Mouse (Mus musculus) layer of hippocampus, postnatal 14 days (tissue): ENCODE data around the gene Dpf3. TPM values are rescaled to one million over a fixed set of nuclear protein-coding genes. Genes with fewer than 3 reads are reported as not detected.

Source experiments
- DNase-seq, 2 experiments: peaks; one replicate each; pipeline ENCODE4 v3.0.0; 2021 to 2022; ENCODE audit warnings: low spot score in 2 of 2, mixed read lengths in 1 of 2
- total RNA-seq, 2 experiments: library from RNA; stranded (reverse); gene quantifications; 2 replicates each; pipeline ENCODE4 v1.2.3; 2021

The Dpf3 gene
- total RNA-seq, 2 experiments from 2014 or later, result 26.4 to 27.8 TPM

DNA sequence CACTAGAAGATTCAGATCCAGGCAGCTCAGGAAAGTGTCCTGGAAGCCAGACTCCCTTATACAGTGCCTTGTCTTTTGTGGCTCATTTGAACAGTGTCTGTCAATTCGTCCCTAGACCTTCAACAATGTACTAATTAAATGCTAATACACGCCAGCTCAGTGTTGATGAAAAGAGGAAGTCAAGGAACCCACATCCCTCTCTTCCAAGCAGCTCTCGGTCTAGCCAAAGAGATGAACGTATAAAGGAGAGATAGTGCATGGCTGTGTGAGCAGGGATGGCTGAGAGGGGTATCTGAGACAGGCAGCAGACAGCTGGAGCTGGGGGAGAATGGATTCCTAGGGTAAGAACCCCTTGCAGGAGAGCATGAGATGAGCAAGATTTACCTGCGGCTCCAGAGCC lies 189.2 kb downstream of the Dpf3 start:
- no peak for DNase-seq

DNA sequence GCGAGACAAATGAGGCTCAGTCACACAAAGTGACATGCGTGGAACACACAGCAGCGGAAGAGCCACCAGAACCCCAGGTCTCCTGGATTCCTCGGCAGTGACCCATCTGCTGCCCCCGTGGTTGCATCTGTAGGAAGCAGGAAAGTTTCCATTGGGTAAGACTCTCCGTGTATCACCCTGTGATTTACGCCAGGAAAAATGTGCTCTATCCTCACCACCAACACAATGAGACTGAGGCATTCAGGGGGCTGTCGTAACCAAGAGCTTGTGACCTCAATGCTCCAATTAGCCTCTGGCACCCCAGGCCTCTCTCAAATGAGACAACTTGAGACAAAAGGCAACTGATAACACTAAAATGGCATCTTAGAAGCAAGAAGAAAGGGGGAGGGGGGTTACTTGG lies 192.5 kb downstream of the Dpf3 start:
- DNase-seq, result no peak

DNA sequence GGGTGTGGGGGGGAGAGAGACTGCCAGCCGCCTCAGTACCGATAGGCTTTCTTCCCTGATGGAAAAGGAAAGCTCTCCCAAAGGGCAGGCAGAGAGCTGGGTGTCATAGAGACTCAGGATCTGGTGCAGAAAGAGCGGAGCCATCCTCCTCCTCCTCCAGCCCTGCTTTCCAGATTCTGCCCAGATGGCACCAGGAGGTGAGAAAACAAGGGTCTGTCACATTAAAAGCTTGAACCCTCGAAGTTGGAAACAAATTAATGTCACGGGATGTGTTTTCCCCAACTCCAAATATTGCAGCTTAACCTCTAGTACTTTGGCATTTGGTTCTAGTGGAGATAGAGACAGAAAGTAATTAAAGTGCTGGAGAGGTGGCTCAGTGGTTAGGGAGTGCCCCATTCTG lies 195.6 kb downstream of the Dpf3 start:
- DNase-seq, result peak in 1 of 2 experiments; percentile 59

DNA sequence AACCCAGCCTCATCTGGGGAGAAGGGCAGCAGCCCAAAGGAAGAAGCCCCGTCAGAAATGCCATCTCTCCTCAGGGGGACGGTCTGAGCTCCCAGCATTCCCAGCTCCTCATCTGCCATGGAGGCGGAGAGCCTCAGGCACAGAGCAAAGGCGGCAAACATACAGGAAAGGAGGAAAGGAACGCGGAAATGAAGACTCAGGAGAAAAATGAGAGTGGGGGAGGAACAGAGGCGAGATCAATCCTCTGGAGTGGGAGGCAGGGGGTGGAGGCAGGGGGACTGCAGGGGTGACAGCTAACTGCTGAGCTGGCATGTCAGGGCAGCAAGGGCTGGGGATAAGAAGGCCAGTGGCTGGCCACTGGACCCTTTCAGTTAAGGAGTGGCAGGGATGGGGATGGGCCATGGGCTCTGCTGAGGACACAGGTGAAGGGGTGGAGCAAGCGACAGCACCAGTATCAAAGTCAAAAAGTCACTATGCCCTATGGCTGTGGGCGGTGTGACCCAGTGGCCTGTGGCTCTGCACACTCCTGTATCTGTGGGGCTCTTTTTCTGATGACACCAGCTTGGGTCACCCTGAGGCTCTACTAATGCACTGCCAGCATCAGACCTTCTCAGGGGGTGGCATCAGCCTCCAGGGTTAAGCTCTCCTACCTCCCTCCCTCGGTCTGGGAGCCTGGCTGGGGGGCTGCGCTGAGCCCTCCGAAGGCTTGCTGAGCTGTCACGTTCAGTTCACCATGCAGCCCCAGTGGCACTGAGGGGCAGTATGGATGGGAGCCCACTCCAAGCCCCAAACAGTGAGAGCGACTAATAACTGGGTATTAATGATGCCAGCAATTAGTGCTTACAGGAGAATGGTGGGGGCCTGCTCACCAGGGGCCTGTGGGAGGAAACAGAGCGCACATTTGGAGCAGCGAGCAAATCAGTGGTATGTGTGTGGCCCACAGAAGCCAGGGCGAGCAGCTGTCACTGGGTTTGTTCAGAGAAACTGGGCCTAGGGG lies 200.7 kb downstream of the Dpf3 start:
- DNase-seq, result peak; percentile 47 to 71

DNA sequence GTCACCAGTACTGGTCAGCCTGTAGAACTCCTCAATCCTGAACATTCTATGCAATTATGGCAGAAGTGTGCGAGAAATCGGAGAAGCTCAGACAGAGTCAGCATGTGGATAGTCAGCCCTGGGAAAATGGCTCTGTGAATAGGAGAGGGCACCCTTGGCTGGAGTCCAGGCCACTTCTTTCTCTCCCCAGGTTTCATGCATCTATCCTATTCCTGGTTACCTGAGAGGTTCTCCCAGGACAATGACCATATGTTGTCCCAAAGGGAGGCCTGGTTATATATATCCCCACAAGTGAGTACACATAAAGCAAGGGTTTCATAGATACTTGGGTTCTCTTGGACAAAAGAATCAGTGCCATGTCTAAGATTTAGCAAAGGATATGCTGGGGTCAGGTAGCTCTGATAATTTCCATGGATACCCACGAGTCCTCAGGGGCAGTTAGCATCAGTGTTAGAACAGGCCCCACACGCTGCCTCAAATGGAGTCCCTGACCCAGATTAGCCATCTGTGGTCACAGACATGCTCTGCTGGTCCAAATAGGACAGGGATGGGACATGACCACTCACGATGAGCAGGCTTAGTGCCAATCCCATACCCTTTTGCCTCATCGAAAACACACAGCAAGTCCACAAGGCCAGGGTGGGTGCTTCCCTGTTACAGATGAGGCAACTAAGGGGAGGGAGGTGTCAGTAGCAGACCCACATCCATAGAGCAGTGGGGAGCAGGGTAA lies 203.8 kb downstream of the Dpf3 start:
- DNase-seq, result no peak

DNA sequence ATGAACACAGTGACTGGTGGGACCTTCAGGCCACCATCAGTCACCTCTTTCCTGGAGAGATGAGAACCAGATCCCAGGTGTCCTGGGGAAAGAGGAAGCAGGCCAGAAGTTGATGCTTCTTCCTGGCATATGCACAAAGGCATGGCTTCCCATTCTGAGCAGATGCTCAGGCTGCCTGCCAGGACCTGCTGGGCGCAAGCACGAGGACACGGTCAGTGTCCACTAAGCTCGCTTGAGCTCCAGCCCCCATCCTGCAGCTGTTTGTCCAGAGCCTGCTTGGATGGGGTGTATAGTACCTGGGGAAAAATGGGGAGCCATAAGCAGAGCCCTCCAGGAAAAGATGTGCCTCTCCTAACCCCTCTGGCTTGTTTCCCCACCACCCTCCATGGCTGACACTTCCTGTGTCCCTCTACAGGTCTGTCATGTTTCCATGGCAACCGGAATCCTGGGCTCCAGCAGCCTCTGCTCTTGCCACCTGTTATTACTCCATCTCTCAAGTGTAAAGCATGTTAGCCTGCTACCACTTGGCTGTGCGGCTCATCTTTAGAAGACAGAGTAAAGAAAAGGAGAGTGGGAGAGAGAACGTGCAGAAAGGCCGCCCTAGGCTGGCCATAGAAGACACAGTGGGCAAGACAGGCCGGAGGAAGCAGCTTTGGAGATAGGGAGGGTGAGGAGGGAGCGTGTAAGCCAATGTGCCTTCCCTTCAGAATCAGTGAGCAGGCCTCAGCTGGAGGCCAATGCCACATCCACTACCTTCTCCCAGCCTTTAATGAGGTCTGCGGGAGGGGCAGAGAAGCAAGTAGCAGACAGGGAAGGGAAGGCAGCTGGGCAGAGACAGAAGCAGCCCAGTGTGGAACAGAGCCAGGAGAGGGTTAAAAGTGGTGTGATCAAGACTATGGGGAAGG lies 209.7 kb downstream of the Dpf3 start:
- DNase-seq, result peak in 1 of 2 experiments; percentile 37

DNA sequence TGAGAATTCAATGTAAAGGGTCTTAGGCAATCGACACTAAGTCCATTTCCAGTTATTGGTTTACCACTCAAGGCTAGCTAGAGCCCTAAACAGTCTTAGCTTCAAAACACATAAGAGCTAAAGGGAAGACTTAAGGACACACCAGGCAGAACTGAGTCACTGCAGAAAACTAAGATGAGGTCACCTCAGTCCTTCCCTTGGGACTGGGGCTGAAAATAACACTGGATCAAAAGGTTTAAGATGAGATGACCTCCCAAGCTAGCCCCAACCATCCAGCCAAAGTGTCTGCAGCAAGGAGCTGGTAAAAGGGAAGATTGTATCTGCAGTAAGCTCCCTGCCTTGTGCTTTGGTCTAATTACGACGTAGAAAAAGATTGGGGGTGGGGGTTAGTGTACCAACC lies 216.3 kb downstream of the Dpf3 start:
- no peak for DNase-seq

DNA sequence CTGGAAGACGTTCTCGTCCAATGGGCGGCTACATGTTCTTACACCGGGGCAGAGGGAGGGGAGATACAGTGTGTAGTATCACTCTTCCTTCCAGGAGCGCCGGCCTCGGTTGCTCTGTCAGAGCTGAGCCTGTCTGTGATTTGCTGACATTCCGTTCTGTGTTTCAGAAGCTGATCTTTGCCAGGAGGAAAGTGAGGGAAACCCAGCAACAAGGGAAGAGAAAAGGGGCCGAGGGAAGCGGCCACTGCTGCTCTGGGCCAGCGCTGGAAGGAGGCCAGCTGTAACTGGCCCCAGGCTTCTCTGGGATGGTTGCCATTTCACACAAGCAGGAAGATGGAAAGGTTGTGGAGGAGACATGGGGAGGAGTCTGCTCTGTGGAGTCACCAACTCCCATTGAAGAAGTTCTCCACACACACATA lies 219.0 kb downstream of the Dpf3 start:
- DNase-seq, result peak; percentile 55 to 76

DNA sequence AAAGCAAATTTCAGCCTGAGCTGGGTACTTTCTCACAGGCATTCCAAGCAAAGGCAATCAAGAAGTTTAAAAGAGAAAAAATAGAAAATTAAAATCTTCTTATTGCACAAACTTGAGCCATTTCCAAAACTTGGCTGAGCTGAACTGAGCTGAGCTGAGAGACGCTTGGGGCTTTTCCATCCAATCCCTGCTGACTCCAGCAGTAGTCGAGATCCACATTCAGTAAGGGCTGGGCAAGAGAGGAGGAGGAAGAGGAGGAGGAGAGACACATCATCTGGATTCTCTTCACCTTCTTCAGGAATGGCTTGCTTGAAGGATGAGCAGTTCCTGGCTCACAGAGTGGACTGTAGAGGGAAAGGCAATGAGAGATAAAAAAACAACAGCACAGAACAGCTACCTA lies 227.0 kb downstream of the Dpf3 start:
- DNase-seq, result no peak

DNA sequence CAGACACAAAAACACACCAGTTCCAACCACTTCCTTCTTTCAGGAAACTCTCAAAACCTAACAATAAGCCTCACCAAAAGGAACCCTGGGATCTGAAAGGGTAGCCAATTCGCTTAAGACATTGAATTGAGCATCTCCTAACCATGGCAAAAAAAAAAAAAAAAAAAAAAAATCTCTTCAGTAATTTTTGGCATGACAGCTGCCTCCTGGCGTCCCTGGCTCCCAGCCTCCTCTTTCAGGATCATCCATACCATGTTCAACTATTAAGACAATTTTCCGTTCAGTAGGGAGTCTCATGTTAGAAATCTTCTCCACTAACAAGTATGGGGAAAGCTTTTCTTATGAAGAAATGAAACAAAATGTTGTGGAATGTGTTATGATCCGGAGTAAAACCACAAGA lies 233.1 kb downstream of the Dpf3 start:
- no peak for DNase-seq

DNA sequence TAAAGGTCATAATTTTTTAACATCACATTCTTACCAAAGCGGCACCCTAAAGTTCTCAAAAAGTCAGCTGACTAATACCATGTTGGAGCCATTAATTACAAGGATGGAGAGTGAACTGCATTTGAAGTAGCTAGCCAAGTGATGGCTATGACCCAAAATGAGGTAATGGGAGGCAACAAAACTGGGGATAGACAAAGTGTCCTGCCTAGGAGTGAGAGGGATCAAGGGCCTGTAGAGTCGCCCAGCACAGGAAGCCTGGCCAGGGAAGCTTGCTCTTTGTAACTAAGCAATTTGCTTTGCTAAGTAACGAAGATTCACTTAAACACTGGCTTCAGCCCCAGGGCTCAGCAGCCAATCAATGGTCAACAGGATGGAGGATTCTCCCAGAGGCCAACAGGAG lies 238.4 kb downstream of the Dpf3 start:
- no peak for DNase-seq

DNA sequence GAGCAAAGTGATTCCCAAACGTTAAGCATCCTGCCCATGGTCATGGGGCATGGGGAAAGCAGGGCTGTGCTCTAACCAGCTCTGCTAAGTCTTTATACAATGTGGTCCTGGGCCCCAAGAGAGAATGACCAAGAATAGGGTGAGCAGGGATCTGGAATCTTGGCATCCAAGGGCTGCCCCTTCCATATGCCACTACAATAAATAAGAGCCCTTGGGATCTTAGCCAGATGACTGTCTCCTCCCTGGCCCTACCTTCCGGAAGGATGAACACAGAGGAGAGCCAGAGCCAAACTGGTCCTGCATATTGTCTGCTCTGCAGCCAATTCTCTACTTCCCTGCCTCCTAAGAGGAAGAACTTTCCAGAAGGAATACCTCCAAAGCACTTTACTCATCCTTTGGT lies 238.9 kb downstream of the Dpf3 start:
- no peak for DNase-seq

DNA sequence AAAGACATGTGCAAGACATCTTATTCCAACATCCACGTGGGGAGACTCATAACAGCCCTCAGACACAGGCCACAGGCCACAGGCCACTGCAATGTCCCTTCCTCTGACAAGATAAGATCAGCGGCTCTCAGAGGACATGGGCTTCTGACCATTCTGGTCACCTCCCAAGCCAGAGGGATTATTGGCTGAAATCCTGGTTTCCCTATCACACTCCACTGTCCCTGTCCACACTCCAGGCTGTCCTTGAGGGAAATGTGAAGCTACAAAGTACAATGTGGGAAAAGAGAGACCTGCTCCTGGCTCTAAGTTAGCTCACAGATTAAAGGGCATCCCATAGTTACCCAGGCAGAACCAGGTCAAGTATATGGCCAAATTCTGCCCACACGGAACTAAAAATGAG lies 239.8 kb downstream of the Dpf3 start:
- no peak for DNase-seq

DNA sequence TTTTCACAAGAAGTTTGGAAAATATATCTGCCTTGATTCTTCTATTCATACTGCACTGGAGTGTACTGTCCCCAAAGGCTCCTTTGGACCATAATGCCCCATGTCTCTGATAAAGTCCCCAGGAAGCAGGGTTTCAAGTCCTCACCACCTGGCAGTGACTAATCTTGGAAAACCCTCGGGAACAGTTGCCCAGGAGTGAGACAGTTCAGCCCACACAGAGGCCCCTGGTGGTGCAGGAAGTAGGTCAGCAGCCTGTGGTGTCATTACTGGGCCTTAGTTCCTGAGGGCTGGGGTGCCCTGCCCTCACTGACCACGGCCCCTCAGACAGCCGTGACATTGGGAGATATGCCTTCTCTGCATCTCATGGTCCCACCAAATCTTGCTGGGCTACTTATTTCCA lies 246.5 kb downstream of the Dpf3 start:
- DNase-seq, result no peak

DNA sequence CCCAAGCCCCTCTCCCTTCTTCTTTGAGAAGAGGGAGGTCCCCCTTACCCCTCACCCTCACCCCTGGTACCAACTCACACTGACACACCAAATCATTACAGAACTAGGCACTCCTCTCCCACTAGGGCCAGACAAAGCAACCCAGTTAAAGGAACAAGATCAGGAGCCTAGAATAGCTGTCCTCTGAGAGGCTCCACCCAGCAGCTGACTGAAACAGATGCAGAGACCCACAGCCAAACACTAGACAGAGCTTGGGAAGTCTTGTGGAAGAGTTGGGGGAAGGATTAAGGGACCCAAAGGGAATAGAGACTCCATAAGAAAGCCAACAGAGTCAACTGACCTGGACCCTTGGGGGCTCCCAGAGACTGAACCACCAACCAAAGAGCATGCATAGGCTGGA lies 246.9 kb downstream of the Dpf3 start:
- DNase-seq, result no peak

DNA sequence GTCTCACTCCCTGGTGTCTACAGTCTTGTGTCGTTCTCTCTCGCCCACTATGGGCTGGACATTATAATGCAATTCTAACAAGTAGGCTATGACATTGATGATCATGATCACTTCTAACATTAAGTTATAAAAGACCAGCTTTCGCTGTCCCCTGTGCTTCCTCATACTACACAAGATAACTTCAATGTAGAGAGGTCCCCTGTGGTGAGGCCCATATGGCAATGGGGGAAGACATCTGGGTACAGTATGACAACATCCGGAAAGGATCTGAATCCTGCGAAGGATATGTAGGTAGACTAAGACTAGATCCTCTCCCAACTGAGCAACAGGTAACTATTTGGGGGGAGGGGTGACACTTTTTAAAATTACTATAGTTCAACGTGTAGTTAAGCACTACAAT lies 251.7 kb downstream of the Dpf3 start:
- DNase-seq, result no peak

DNA sequence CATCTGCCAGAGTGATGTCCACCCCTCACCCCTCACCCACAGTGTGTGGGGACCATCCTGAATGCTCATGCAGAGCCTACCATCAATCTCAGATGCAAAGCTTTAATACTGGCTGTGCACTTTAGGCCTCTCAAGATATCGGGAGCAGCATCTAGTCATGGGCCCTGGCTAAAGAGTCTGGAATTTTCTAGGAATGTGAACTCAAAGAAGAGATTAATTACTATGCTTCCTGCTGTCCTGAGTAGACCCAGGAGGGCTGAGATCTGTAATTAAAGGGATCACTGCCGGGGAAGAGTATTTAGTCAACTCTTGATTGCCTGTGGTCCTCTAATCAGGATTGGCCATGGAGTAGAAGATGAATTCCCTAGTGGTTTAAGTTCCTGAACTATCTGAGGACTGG lies 252.5 kb downstream of the Dpf3 start:
- DNase-seq, result no peak

DNA sequence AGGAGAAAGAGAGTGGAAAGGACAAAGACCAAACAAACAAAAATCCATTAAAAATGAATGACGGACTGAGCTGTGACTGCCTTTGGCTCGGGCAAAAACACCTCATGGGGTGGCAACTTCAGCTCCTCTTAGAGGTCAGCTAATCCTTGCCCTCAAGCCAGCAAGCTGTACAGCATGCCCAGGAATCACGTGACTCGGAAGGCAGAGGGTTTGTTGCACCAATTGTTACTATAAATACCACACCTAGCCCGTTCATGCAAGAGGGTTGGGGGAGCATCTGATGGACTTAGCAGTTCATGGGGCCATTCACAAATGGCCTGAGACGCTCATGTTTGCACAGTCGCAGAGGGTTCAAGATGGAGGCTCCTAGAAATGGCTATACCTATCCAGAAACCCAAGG lies 253.9 kb downstream of the Dpf3 start:
- DNase-seq, result no peak

DNA sequence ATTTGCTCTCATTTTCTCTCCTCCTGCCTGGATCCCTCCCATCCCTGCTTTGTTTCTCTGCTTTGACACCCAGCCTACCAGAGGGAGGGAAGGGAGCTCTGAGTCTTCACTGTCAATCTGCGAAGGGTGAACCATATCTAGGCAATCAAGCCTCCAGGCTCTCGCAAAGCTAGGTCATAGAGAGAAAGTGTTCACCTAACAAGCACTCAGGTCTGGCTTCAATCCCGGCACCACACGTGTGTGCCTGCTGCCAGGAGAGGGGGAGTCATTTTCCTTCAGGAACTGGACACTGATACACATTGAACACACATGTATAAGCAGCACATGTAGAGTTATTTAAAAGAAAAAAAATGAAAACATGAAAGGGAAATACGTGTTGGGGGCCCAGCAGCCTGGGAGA lies 254.6 kb downstream of the Dpf3 start:
- no peak for DNase-seq

DNA sequence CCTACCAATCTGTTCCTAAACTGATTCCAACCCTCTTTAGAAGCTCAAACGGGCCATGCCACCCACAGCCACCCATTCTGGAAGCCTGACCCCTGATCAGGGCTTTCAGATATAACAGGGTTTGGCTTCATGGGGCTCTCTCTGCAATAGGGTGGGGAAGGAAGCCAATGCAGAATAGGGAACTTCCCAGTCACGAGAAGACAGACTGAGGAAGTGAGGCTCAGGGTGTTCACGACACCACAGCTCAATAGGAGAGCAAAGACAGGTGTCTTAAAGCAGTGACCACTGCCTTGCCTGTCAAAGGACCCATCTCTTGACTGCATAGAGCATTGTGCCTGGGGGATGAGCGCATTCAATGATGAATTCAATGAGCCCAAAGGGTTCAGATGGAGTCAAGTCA lies 256.3 kb downstream of the Dpf3 start:
- DNase-seq, result no peak

DNA sequence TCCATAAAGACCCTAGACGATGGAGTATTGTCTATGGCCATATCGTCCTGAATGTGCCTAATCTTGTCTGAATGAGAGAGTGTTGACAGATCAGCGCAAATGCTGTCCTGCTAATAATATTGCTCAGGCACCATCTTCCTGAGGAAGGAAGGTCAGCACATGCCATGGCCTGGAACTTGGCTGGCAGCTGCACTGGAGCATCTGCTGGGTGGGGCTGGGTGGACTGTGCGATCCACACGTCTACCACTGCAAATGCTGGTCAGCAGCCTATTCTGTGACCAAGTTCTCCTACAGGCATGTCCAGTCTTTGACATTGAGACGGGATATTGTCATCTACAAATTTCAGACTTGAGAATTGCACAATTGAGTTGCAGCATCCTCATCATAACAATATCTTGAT lies 257.8 kb downstream of the Dpf3 start:
- DNase-seq, result no peak
